Mouse (Mus musculus) CH12.LX (cell line): ENCODE results near the gene Lsm3. TPM values are rescaled to one million over a fixed set of nuclear protein-coding genes. Genes with fewer than 3 reads are reported as not detected.

ENCODE experiments used
- DNase-seq: peaks from one replicate; pipeline ENCODE4 v3.0.0-alpha.2; 2013; ENCODE audit errors: extremely low read depth
- H3K27ac ChIP-seq: 2 replicates; pipeline ENCODE4 v1.5.1; 2012; ENCODE audit warnings: low read depth, mild to moderate bottlenecking, control low read depth, moderate library complexity; ENCODE audit not compliant: insufficient read depth
- H3K27me3 ChIP-seq: replicated peaks from 2 replicates; pipeline ENCODE3; 2012; ENCODE audit warnings: inconsistent platforms
- H3K36me3 ChIP-seq, 2 experiments: replicated peaks in 1 of 2; 2 replicates each; pipeline versions ENCODE3 to v1.6.1; 2012; ENCODE audit warnings: inconsistent platforms in 1 of 2, low read length in 1 of 2, mild to moderate bottlenecking in 1 of 2, mixed read lengths in 1 of 2, moderate library complexity in 1 of 2; ENCODE audit not compliant: control insufficient read depth in 1 of 2, insufficient read depth in 1 of 2
- H3K4me1 ChIP-seq, 2 experiments: 2 replicates each; pipeline ENCODE4 v1.6.1; 2012; ENCODE audit warnings: inconsistent platforms in 1 of 2, moderate library complexity in 1 of 2; ENCODE audit not compliant: insufficient read depth in 2 of 2, control insufficient read depth in 1 of 2
- H3K4me2 ChIP-seq: 2 replicates; pipeline ENCODE4 v1.6.1; 2012; ENCODE audit warnings: low read depth, mild to moderate bottlenecking, control low read depth; ENCODE audit not compliant: poor library complexity, insufficient read depth, severe bottlenecking
- H3K4me3 ChIP-seq, 3 experiments: fragments of 150-350 bp in 1 of 3; sonication (generic) in 1 of 3; replicated peaks in 1 of 3; 2 replicates each; pipeline versions ENCODE3 to v1.5.1; 2011 to 2012; ENCODE audit warnings: low read depth in 2 of 3, low read length in 2 of 3, mild to moderate bottlenecking in 2 of 3, moderate library complexity in 2 of 3, control low read depth in 1 of 3, improper control_type of control experiment in 1 of 3, inconsistent platforms in 1 of 3, mixed read lengths in 1 of 3; ENCODE audit not compliant: poor library complexity in 1 of 3
- H3K79me2 ChIP-seq: replicated peaks from 2 replicates; pipeline ENCODE4 v1.6.1; 2012; ENCODE audit warnings: mild to moderate bottlenecking, moderate library complexity; ENCODE audit not compliant: control insufficient read depth, poor library complexity, insufficient read depth, severe bottlenecking; ENCODE audit errors: extremely low read depth
- H3K9ac ChIP-seq: 2 replicates; pipeline ENCODE4 v1.6.1; 2012; ENCODE audit warnings: low read depth, mild to moderate bottlenecking, control low read depth, moderate library complexity; ENCODE audit not compliant: insufficient read depth
- H3K9me3 ChIP-seq: replicated peaks from 2 replicates; pipeline ENCODE3; 2012; ENCODE audit warnings: low read length, inconsistent platforms, mixed read lengths
- CHD2 ChIP-seq: IDR thresholded peaks from 2 replicates; pipeline ENCODE4 v1.6.1; 2011; ENCODE audit warnings: low read length, improper control_type of control experiment
- E2F4 ChIP-seq: IDR thresholded peaks from 2 replicates; pipeline ENCODE4 v1.6.1; 2011; ENCODE audit warnings: low read depth, low read length, improper control_type of control experiment; ENCODE audit not compliant: insufficient replicate concordance
- EP300 ChIP-seq: IDR thresholded peaks from 2 replicates; pipeline ENCODE4 v1.6.1; 2011; ENCODE audit warnings: low read length, improper control_type of control experiment
- ETS1 ChIP-seq: conservative IDR thresholded peaks from 2 replicates; pipeline ENCODE4 v1.6.1; 2012; ENCODE audit warnings: low read depth, mild to moderate bottlenecking, inconsistent platforms, low read length, improper control_type of control experiment, moderate library complexity
- HCFC1 ChIP-seq: IDR thresholded peaks from 2 replicates; pipeline ENCODE4 v1.6.1; 2012; ENCODE audit warnings: low read depth, mild to moderate bottlenecking, inconsistent platforms, low read length, improper control_type of control experiment
- IRF4 ChIP-seq: IDR thresholded peaks from 2 replicates; pipeline ENCODE4 v1.6.1; 2014; ENCODE audit warnings: low read depth, mild to moderate bottlenecking, inconsistent platforms, low read length, improper control_type of control experiment
- JUN ChIP-seq: IDR thresholded peaks from 2 replicates; pipeline ENCODE4 v1.6.1; 2011; ENCODE audit warnings: low read depth, mild to moderate bottlenecking, low read length, improper control_type of control experiment, moderate library complexity; ENCODE audit not compliant: insufficient read depth
- KAT2A ChIP-seq: IDR thresholded peaks from 2 replicates; pipeline ENCODE4 v1.6.1; 2012; ENCODE audit warnings: low read length, improper control_type of control experiment, inconsistent platforms; ENCODE audit not compliant: insufficient replicate concordance
- MAX ChIP-seq: IDR thresholded peaks from 2 replicates; pipeline ENCODE4 v1.6.1; 2011; ENCODE audit warnings: low read length, improper control_type of control experiment
- MAZ ChIP-seq: IDR thresholded peaks from 2 replicates; pipeline ENCODE4 v1.6.1; 2012; ENCODE audit warnings: low read depth, mild to moderate bottlenecking, inconsistent platforms, low read length, improper control_type of control experiment, moderate library complexity
- MXI1 ChIP-seq: IDR thresholded peaks from 2 replicates; pipeline ENCODE4 v1.6.1; 2011; ENCODE audit warnings: mild to moderate bottlenecking, low read depth, low read length, improper control_type of control experiment
- NELFE ChIP-seq: IDR thresholded peaks from 2 replicates; pipeline ENCODE4 v1.6.1; 2011; ENCODE audit warnings: low read depth, low read length, improper control_type of control experiment
- PAX5 ChIP-seq: IDR thresholded peaks from 2 replicates; pipeline ENCODE4 v1.6.1; 2012; ENCODE audit warnings: low read length, inconsistent platforms, mixed read lengths
- POLR2A ChIP-seq: IDR thresholded peaks from 2 replicates; pipeline ENCODE4 v1.6.1; 2011; ENCODE audit warnings: low read depth, mild to moderate bottlenecking, improper control_type of control experiment, low read length
- POLR2AphosphoS2 ChIP-seq: IDR thresholded peaks from 2 replicates; pipeline ENCODE4 v1.6.1; 2011; ENCODE audit warnings: low read depth, low read length, improper control_type of control experiment
- RAD21 ChIP-seq: IDR thresholded peaks from 2 replicates; pipeline ENCODE4 v1.6.1; 2011; ENCODE audit warnings: low read depth, mild to moderate bottlenecking, low read length, improper control_type of control experiment, moderate library complexity
- RCOR1 ChIP-seq: conservative IDR thresholded peaks from 2 replicates; pipeline ENCODE4 v1.6.1; 2012; ENCODE audit warnings: low read depth, mild to moderate bottlenecking, inconsistent platforms, low read length, improper control_type of control experiment
- SIN3A ChIP-seq: IDR thresholded peaks from 2 replicates; pipeline ENCODE4 v1.6.1; 2012; ENCODE audit warnings: low read length, improper control_type of control experiment, inconsistent platforms
- SMC3 ChIP-seq: IDR thresholded peaks from 2 replicates; pipeline ENCODE4 v1.6.1; 2011; ENCODE audit warnings: low read depth, low read length, improper control_type of control experiment
- TBP ChIP-seq: conservative IDR thresholded peaks from 2 replicates; pipeline ENCODE4 v1.6.1; 2011; ENCODE audit warnings: low read depth, low read length, improper control_type of control experiment
- UBTF ChIP-seq: IDR thresholded peaks from 2 replicates; pipeline ENCODE4 v1.6.1; 2012; ENCODE audit warnings: low read depth, mild to moderate bottlenecking, inconsistent platforms, low read length, improper control_type of control experiment, moderate library complexity
- USF2 ChIP-seq: conservative IDR thresholded peaks from 2 replicates; pipeline ENCODE4 v1.6.1; 2011; ENCODE audit warnings: low read depth, low read length, improper control_type of control experiment
- ZMIZ1 ChIP-seq: IDR thresholded peaks from 2 replicates; pipeline ENCODE4 v1.6.1; 2012; ENCODE audit warnings: low read depth, mild to moderate bottlenecking, inconsistent platforms, low read length, improper control_type of control experiment
- ZNF384 ChIP-seq: IDR thresholded peaks from 2 replicates; pipeline ENCODE4 v1.6.1; 2012; ENCODE audit warnings: low read depth, low read length, improper control_type of control experiment, inconsistent platforms
- dilution Hi-C: fragments of 300-500 bp; cut with MboI; formaldehyde crosslinking; loops from 2 replicates; pipeline ENCODE4 v1.14.3; 2020; ENCODE audit warnings: low sequenced_read_pairs; ENCODE audit not compliant: extremely low pct_unique_long_range_greater_than_20kb, extremely low pct_ligation_motif_present
- in situ Hi-C: fragments of 300-500 bp; cut with MboI; formaldehyde crosslinking; loops from 3 replicates; pipeline ENCODE4 v1.14.3; 2019; ENCODE audit warnings: low sequenced_read_pairs, low pct_ligation_motif_present, low pct_unique_long_range_greater_than_20kb, mixed read lengths
- polyA plus RNA-seq: library from polyadenylated mRNA; unstranded; fragments of >175 nt; gene quantifications from 2 replicates; pipeline ENCODE4 v1.2.1, GENCODE M21; 2012; ENCODE audit warnings: low read depth; ENCODE audit not compliant: insufficient read length
- total RNA-seq, 2 experiments: library from RNA; depleted of rRNA; stranded (reverse); fragments of 300-350 nt in 1 of 2; fragments of >200 nt in 1 of 2; gene quantifications; 2 replicates each; pipeline ENCODE4 v1.2.3; 2012 to 2014

Gene Lsm3
- total and polyA plus RNA-seq, 3 experiments, result 148 to 526 (median 258) TPM

DNA sequence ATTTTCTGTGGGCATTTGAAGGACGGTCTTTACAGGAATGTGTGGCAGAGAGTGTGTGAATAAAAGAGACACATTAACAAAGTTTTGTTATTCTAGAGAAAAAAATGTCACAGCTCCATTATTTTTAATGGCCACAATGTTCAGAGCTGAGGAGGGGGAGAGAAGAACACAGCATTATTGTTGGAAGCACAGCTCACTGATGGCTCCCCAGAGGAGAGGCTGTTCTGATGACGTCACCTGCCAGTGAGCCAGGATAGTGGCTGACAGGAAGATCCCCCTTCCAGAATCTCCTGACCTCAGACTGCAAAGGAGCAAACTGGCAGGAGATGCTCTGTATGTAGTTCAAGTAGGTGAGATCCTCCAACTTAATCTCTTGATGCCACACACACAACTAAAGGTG lies 18.0 kb downstream of the Lsm3 start:
- DNase-seq, result no peak
- no peak overlapping the region for H3K27ac ChIP-seq
- no peaks in the 10 kb centered on the region for H3K27me3 ChIP-seq
- no peaks in the 10 kb centered on the region for H3K79me2 ChIP-seq
- H3K4me3 ChIP-seq, result no peak overlapping the region
- peaks cover 0 to 4% of the 10 kb centered on the region in 2 experiments for H3K36me3 ChIP-seq
- no peaks in the 10 kb centered on the region for H3K4me1 ChIP-seq
- no peak overlapping the region for H3K4me2 ChIP-seq
- TF ChIP-seq SMC3, result no peak
- no peak for TF ChIP-seq RCOR1
- TF ChIP-seq USF2, result no peak
- TF ChIP-seq UBTF, result no peak
- TF ChIP-seq MAX, result no peak
- no peak for TF ChIP-seq CHD2
- no peak for TF ChIP-seq E2F4
- no peak for TF ChIP-seq SIN3A
- no peak for TF ChIP-seq EP300
- no peak for TF ChIP-seq POLR2A
- TF ChIP-seq TBP, result no peak
- TF ChIP-seq ETS1, result no peak
- no peak for TF ChIP-seq POLR2AphosphoS2
- TF ChIP-seq PAX5, result no peak
- no peak for TF ChIP-seq RAD21
- TF ChIP-seq IRF4, result no peak
- no peak for TF ChIP-seq MAZ
- no peak for TF ChIP-seq MXI1
- no peak overlapping the region for H3K9ac ChIP-seq
- in situ Hi-C loops, result loop anchor here (25.0 kb wide), 1 partner anchor 529 kb away; no protein-coding TSS in a partner anchor
- dilution Hi-C loops, result no loop called here
- H3K9me3 ChIP-seq, result no peaks in the 10 kb centered on the region

DNA sequence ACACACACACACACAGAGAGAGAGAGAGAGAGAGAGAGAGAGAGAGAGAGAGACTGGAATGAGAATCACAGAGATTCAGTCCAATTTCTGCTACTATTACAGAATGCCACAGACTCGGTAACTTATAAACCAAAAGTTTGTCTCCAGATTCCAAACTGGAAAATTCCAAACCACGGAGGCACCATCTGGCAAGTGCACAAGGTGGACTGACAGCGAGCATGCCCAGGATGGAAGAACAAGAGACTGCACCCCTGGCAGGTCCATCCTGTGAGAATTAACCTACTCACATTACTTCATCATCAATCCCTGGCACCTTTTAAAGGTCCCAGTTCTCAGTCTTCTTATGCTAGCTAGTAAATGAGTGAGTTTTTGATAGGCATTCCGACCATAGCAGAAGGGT lies 18.5 kb downstream of the Lsm3 start:
- TF ChIP-seq ZMIZ1 (no peak), IRF4 (no peak), JUN (no peak), ZNF384 (no peak), NELFE (no peak), MXI1 (no peak), USF2 (no peak), MAX (no peak), KAT2A (no peak), HCFC1 (no peak), POLR2AphosphoS2 (no peak), RCOR1 (no peak), TBP (no peak), RAD21 (no peak), ETS1 (no peak)
- peaks cover 0 to 4% of the 10 kb centered on the region in 2 experiments for H3K36me3 ChIP-seq
- H3K79me2 ChIP-seq, result no peaks in the 10 kb centered on the region; the same call in 1 of the 2 replicates
- DNase-seq, result no peak
- no peak overlapping the region for H3K4me2 ChIP-seq
- no peaks in the 10 kb centered on the region for H3K4me1 ChIP-seq
- no peaks in the 10 kb centered on the region for H3K27me3 ChIP-seq
- H3K4me3 ChIP-seq, result no peak overlapping the region
- H3K9ac ChIP-seq, result no peak overlapping the region
- no peaks in the 10 kb centered on the region for H3K9me3 ChIP-seq
- no peak overlapping the region for H3K27ac ChIP-seq
- in situ Hi-C loops (loop anchor here (25.0 kb wide), 1 partner anchor 528 kb away; no protein-coding TSS in a partner anchor), dilution Hi-C loops (no loop called here)
